Mouse (Mus musculus) cerebellum, adult 2 months (tissue): ENCODE results near the gene Ogdhl. TPM values are rescaled to one million over a fixed set of nuclear protein-coding genes. Genes with fewer than 3 reads are reported as not detected.

Source experiments
- DNase-seq, 2 experiments: peaks; one replicate each; pipeline ENCODE4 v3.0.0; 2021
- H3K27ac ChIP-seq: fragments of 200-500 bp; 2 replicates; pipeline ENCODE4 v1.5.1; 2012; ENCODE audit warnings: low read length, control low read depth, inconsistent platforms; ENCODE audit not compliant: insufficient read depth
- H3K27me3 ChIP-seq: fragments of 200-500 bp; 2 replicates; pipeline ENCODE4 v1.6.1; 2012; ENCODE audit warnings: inconsistent platforms, mild to moderate bottlenecking, low read length, moderate library complexity; ENCODE audit not compliant: control insufficient read depth, insufficient read depth
- H3K4me1 ChIP-seq: fragments of 200-500 bp; 2 replicates; pipeline ENCODE4 v1.6.1; 2011; ENCODE audit warnings: low read length; ENCODE audit not compliant: control insufficient read depth, insufficient read depth
- H3K4me3 ChIP-seq: fragments of 200-500 bp; replicated peaks from 2 replicates; pipeline ENCODE3; 2011; ENCODE audit warnings: mild to moderate bottlenecking, low read depth, low read length, control low read depth; ENCODE audit not compliant: insufficient read depth
- CTCF ChIP-seq: fragments of 200-500 bp; IDR thresholded peaks from 2 replicates; pipeline ENCODE4 v1.5.1; 2011; ENCODE audit warnings: low read depth, mild to moderate bottlenecking, control low read depth, low read length, moderate library complexity, borderline replicate concordance; ENCODE audit not compliant: insufficient read depth
- POLR2A ChIP-seq: fragments of 200-500 bp; IDR thresholded peaks from 2 replicates; pipeline ENCODE4 v1.6.1; 2011; ENCODE audit warnings: low read length, control low read depth, borderline replicate concordance; ENCODE audit not compliant: insufficient read depth
- WGBS: fragments of 180-500 bp; shearing (Covaris S2); methylation state at CpG from one replicate; pipeline ENCODE4 v1.1.7; 2018; 5-methylcytosine and 5-hydroxymethylcytosine counted together
- polyA plus RNA-seq: library from polyadenylated mRNA; depleted of rRNA; stranded (reverse); fragments of >200 nt; gene quantifications from 2 replicates; pipeline ENCODE4 v1.2.3, GENCODE M21; 2012; rRNA removed

Gene Ogdhl
- polyA plus RNA-seq, 1 experiment = 91.2 TPM

DNA sequence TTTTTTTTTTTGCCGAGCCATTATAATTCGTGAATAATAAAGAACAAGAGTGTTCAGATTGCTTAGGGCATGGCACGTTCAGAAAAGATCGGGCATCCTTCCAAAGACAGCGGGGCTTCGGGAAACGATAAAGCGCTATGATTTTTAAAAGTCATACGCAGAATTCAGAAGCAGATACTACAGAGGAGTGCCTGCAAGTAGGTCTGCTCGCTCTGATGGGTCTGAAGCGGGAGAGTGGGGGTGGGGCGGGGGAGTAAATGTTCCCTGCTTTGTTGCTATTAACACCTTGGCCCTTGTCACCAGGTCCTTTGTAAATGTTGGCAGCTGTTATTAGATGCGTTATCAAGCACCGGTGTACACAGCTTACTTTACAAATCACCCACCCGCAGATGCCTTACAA is 59.8 kb downstream of the Ogdhl start:
- peak; percentile 12 to 15 for DNase-seq
- H3K4me1 ChIP-seq = peaks cover 4% of the 10 kb centered on the region; the same call in 1 of the 2 replicates
- WGBS = 16% methylated on average over 15 of the region's 15 CpGs
- H3K27me3 ChIP-seq = no peaks in the 10 kb centered on the region; the same call in 1 of the 2 replicates
- no peak overlapping the region for H3K27ac ChIP-seq
- peak overlapping the region; percentile 10 for H3K4me3 ChIP-seq
- no peak for TF ChIP-seq CTCF
- no peak for TF ChIP-seq POLR2A

GRCm38 (mm10) chr14:32388196-32388595 is 66.4 kb downstream of the Ogdhl start, which contains the start of gene 1700024G13Rik:
Gene 1700024G13Rik, minus strand, starts transcription at chr14:32388391.
- H3K4me1 ChIP-seq = no peaks in the 10 kb centered on the region
- DNase-seq = no peak
- WGBS = 16% methylated on average over 13 of the region's 13 CpGs
- H3K27ac ChIP-seq = no peak within 1 kb of the TSS
- H3K4me3 ChIP-seq = no peak within 1 kb of the TSS
- TF ChIP-seq CTCF = no peak
- no peaks in the 10 kb centered on the region for H3K27me3 ChIP-seq

Other genes with a start within 250 kb of the Ogdhl start
- gene Oxnad1, start 236.6 kb upstream of the Ogdhl start, polyA plus RNA-seq = 25.3 and 31.5 TPM in 2 replicates
- 54.6 and 58.3 TPM in 2 replicates for gene Dph3, start 236.3 kb upstream of the Ogdhl start, polyA plus RNA-seq
- gene Msmb, start 180.0 kb upstream of the Ogdhl start, polyA plus RNA-seq = not detected in 2 replicates
- 69.7 and 78.5 TPM in 2 replicates for gene Ncoa4, start 162.2 kb upstream of the Ogdhl start, polyA plus RNA-seq
- gene Timm23, start 120.1 kb upstream of the Ogdhl start, polyA plus RNA-seq = 178 and 182 TPM in 2 replicates
- 16.1 and 16.5 TPM in 2 replicates for gene Parg, start 120.1 kb upstream of the Ogdhl start, polyA plus RNA-seq
- gene 1700024G13Rik, start 66.4 kb downstream of the Ogdhl start, polyA plus RNA-seq = 0.52 and 0.71 TPM in 2 replicates
- gene Slc18a3, start 142.8 kb downstream of the Ogdhl start, polyA plus RNA-seq = 11.7 and 14.3 TPM in 2 replicates
- gene Chat, start 144.0 kb downstream of the Ogdhl start, polyA plus RNA-seq = 6.8 and 7.8 TPM in 2 replicates
- 8.8 and 9.7 TPM in 2 replicates for gene Ercc6, start 191.5 kb downstream of the Ogdhl start, polyA plus RNA-seq